Mouse (Mus musculus): ENCODE data around the gene Olfr1231. TPM values are rescaled to one million over a fixed set of nuclear protein-coding genes. Genes with fewer than 3 reads are reported as not detected.

Gene Olfr1231
- polyA plus RNA-seq (2015; fragmentation: Nextera tagmentation; extraction: Ambion mirVana), result not detected in 2 replicates

GRCm38 (mm10) chr2:89306974-89307373 lies at the start of gene Olfr1231:
Olfr1231 (minus strand) TSS chr2:89307074.
- H3K4me2 ChIP-seq, result no peak within 1 kb of the TSS
- H3K9ac ChIP-seq, result no peak within 1 kb of the TSS
- 80% methylated on average over 2 of the region's 2 CpGs for WGBS
- H3K27me3 ChIP-seq, result no peaks in the 10 kb centered on the region
- H3K9me3 ChIP-seq, result no peaks in the 10 kb centered on the region
- H3K4me3 ChIP-seq, result no peak within 1 kb of the TSS
- H3K4me1 ChIP-seq (replicated peaks), result no peaks in the 10 kb centered on the region
- no peaks in the 10 kb centered on the region for H3K36me3 ChIP-seq
- H3K27ac ChIP-seq (replicated peaks), result no peak within 1 kb of the TSS
- ATAC-seq (ENCODE audit: low read depth), result no peak

GRCm38 (mm10) chr2:89342298-89342697 lies 35.4 kb upstream of the Olfr1231 start, which contains the start of gene Olfr1233:
Olfr1233 (minus strand) TSS chr2:89342398.
- no peaks in the 10 kb centered on the region for H3K36me3 ChIP-seq
- no peak within 1 kb of the TSS for H3K4me2 ChIP-seq
- ATAC-seq (ENCODE audit: low read depth), result no peak
- no peak within 1 kb of the TSS for H3K4me3 ChIP-seq
- no peak within 1 kb of the TSS for H3K27ac ChIP-seq (replicated peaks)
- H3K4me1 ChIP-seq (replicated peaks), result no peaks in the 10 kb centered on the region
- H3K9me3 ChIP-seq, result no peaks in the 10 kb centered on the region
- H3K27me3 ChIP-seq, result no peaks in the 10 kb centered on the region
- H3K9ac ChIP-seq, result no peak within 1 kb of the TSS

- Histone ChIP-seq H3K9me3 (no peaks in the 10 kb centered on the region), H3K4me1 (replicated peaks) (no peaks in the 10 kb centered on the region), H3K27ac (replicated peaks) (no peak within 1 kb of the TSS), H3K4me2 (no peak within 1 kb of the TSS), H3K36me3 (no peaks in the 10 kb centered on the region), H3K4me3 (no peak within 1 kb of the TSS), H3K27me3 (no peaks in the 10 kb centered on the region), H3K9ac (no peak within 1 kb of the TSS)
- ATAC-seq (ENCODE audit: low read depth), result no peak
These were observed 22.7 kb upstream of the Olfr1231 start, which contains the start of gene Olfr1232 for GRCm38 (mm10) chr2:89329575-89329974. Olfr1232 (minus strand) TSS chr2:89329675.

GRCm38 (mm10) chr2:89297168-89297567 lies 9.7 kb downstream of the Olfr1231 start, which contains the start of gene Olfr1230:
Olfr1230 (minus strand) TSS chr2:89297268.
- Histone ChIP-seq H3K4me1 (replicated peaks) (no peaks in the 10 kb centered on the region), H3K36me3 (no peaks in the 10 kb centered on the region), H3K27ac (replicated peaks) (no peak within 1 kb of the TSS), H3K27me3 (no peaks in the 10 kb centered on the region), H3K4me3 (no peak within 1 kb of the TSS), H3K9me3 (no peaks in the 10 kb centered on the region), H3K4me2 (no peak within 1 kb of the TSS), H3K9ac (no peak within 1 kb of the TSS)
- no peak for ATAC-seq (ENCODE audit: low read depth)
- 92% methylated on average over 1 of the region's 1 CpGs for WGBS

- H3K4me3 ChIP-seq, result no peak within 1 kb of the TSS
- no peak within 1 kb of the TSS for H3K27ac ChIP-seq (replicated peaks)
- no peaks in the 10 kb centered on the region for H3K27me3 ChIP-seq
- no peaks in the 10 kb centered on the region for H3K36me3 ChIP-seq
- H3K4me2 ChIP-seq, result no peak within 1 kb of the TSS
- no peaks in the 10 kb centered on the region for H3K4me1 ChIP-seq (replicated peaks)
- no peaks in the 10 kb centered on the region for H3K9me3 ChIP-seq
- ATAC-seq (ENCODE audit: low read depth), result no peak
- WGBS, result 81% methylated on average over 2 of the region's 2 CpGs
- no peak within 1 kb of the TSS for H3K9ac ChIP-seq
These were observed 19.0 kb downstream of the Olfr1231 start, which contains the start of gene Olfr1229 for GRCm38 (mm10) chr2:89287914-89288313. Olfr1229 (minus strand) TSS chr2:89288014.

GRCm38 (mm10) chr2:89253962-89254361 lies 52.9 kb downstream of the Olfr1231 start, which contains the start of gene Olfr1228:
Olfr1228 (minus strand) TSS chr2:89254062.
- H3K36me3 ChIP-seq, result no peaks in the 10 kb centered on the region
- H3K4me3 ChIP-seq, result no peak within 1 kb of the TSS
- H3K27ac ChIP-seq (replicated peaks), result no peak within 1 kb of the TSS
- H3K4me1 ChIP-seq (replicated peaks), result no peaks in the 10 kb centered on the region
- ATAC-seq (ENCODE audit: low read depth), result no peak
- H3K4me2 ChIP-seq, result no peak within 1 kb of the TSS
- no peak within 1 kb of the TSS for H3K9ac ChIP-seq
- no peaks in the 10 kb centered on the region for H3K27me3 ChIP-seq
- H3K9me3 ChIP-seq, result no peaks in the 10 kb centered on the region

Other genes with a start within 250 kb of the Olfr1231 start
- gene Olfr1218, start 245.9 kb downstream of the Olfr1231 start, polyA plus RNA-seq (2015; fragmentation: Nextera tagmentation; extraction: Ambion mirVana), result not detected in 2 replicates
- not detected in 2 replicates for gene Olfr1219, start 223.6 kb downstream of the Olfr1231 start, polyA plus RNA-seq (2015; fragmentation: Nextera tagmentation; extraction: Ambion mirVana)
- not detected in 2 replicates for gene Olfr1220, start 200.2 kb downstream of the Olfr1231 start, polyA plus RNA-seq (2015; fragmentation: Nextera tagmentation; extraction: Ambion mirVana)
- gene Olfr1221, start 189.8 kb downstream of the Olfr1231 start, polyA plus RNA-seq (2015; fragmentation: Nextera tagmentation; extraction: Ambion mirVana), result not detected in 2 replicates
- not detected in 2 replicates for gene Olfr1222, start 174.0 kb downstream of the Olfr1231 start, polyA plus RNA-seq (2015; fragmentation: Nextera tagmentation; extraction: Ambion mirVana)
- not detected in 2 replicates for gene Olfr1223, start 155.5 kb downstream of the Olfr1231 start, polyA plus RNA-seq (2015; fragmentation: Nextera tagmentation; extraction: Ambion mirVana)
- gene Olfr1224-ps1, start 143.0 kb downstream of the Olfr1231 start, polyA plus RNA-seq (2015; fragmentation: Nextera tagmentation; extraction: Ambion mirVana), result not detected in 2 replicates
- not detected in 2 replicates for gene Olfr1225, start 132.4 kb downstream of the Olfr1231 start, polyA plus RNA-seq (2015; fragmentation: Nextera tagmentation; extraction: Ambion mirVana)
- gene Olfr1226, start 107.0 kb downstream of the Olfr1231 start, polyA plus RNA-seq (2015; fragmentation: Nextera tagmentation; extraction: Ambion mirVana), result not detected in 2 replicates
- not detected in 2 replicates for gene Olfr1228, start 53.0 kb downstream of the Olfr1231 start, polyA plus RNA-seq (2015; fragmentation: Nextera tagmentation; extraction: Ambion mirVana)
- not detected in 2 replicates for gene Olfr1229, start 19.1 kb downstream of the Olfr1231 start, polyA plus RNA-seq (2015; fragmentation: Nextera tagmentation; extraction: Ambion mirVana)
- not detected in 2 replicates for gene Olfr1230, start 9.8 kb downstream of the Olfr1231 start, polyA plus RNA-seq (2015; fragmentation: Nextera tagmentation; extraction: Ambion mirVana)
- gene Olfr1232, start 22.6 kb upstream of the Olfr1231 start, polyA plus RNA-seq (2015; fragmentation: Nextera tagmentation; extraction: Ambion mirVana), result not detected in 2 replicates
- not detected in 2 replicates for gene Olfr1233, start 35.3 kb upstream of the Olfr1231 start, polyA plus RNA-seq (2015; fragmentation: Nextera tagmentation; extraction: Ambion mirVana)
- not detected in 2 replicates for gene Olfr1234, start 57.8 kb upstream of the Olfr1231 start, polyA plus RNA-seq (2015; fragmentation: Nextera tagmentation; extraction: Ambion mirVana)
- not detected in 2 replicates for gene Olfr1238, start 102.6 kb upstream of the Olfr1231 start, polyA plus RNA-seq (2015; fragmentation: Nextera tagmentation; extraction: Ambion mirVana)
- not detected in 2 replicates for gene Olfr1239, start 113.3 kb upstream of the Olfr1231 start, polyA plus RNA-seq (2015; fragmentation: Nextera tagmentation; extraction: Ambion mirVana)
- not detected in 2 replicates for gene Olfr1240, start 135.9 kb upstream of the Olfr1231 start, polyA plus RNA-seq (2015; fragmentation: Nextera tagmentation; extraction: Ambion mirVana)
- gene Olfr1241, start 180.1 kb upstream of the Olfr1231 start, polyA plus RNA-seq (2015; fragmentation: Nextera tagmentation; extraction: Ambion mirVana), result not detected in 2 replicates
- gene Olfr1242, start 191.3 kb upstream of the Olfr1231 start, polyA plus RNA-seq (2015; fragmentation: Nextera tagmentation; extraction: Ambion mirVana), result not detected in 2 replicates
- not detected in 2 replicates for gene Olfr1243, start 224.4 kb upstream of the Olfr1231 start, polyA plus RNA-seq (2015; fragmentation: Nextera tagmentation; extraction: Ambion mirVana)